Mouse (Mus musculus) kidney, embryonic 15.5 days (tissue): ENCODE data around the gene Lrp1. TPM values are rescaled to one million over a fixed set of nuclear protein-coding genes. Genes with fewer than 3 reads are reported as not detected.

Experiments
- ATAC-seq: fragments of 200-750 bp; cut with Nextera tagmentation; replicated peaks from 2 replicates; pipeline ENCODE4 v1.8.0; 2017; ENCODE audit warnings: moderate TSS enrichment; ENCODE audit not compliant: low FRiP score
- H3K27ac ChIP-seq: fragments of 300-500 bp; sonication (generic); 2 replicates; pipeline ENCODE4 v1.5.1; 2015; ENCODE audit warnings: mild to moderate bottlenecking, inconsistent platforms
- H3K27me3 ChIP-seq: fragments of 300-500 bp; sonication (generic); 2 replicates; pipeline ENCODE4 v1.6.1; 2015; ENCODE audit warnings: inconsistent platforms
- H3K36me3 ChIP-seq: fragments of 300-500 bp; sonication (generic); 2 replicates; pipeline ENCODE4 v1.6.1; 2015; ENCODE audit warnings: inconsistent platforms
- H3K4me1 ChIP-seq: fragments of 300-500 bp; sonication (generic); 2 replicates; pipeline ENCODE4 v1.6.1; 2015; ENCODE audit warnings: inconsistent platforms
- H3K4me2 ChIP-seq: fragments of 300-500 bp; sonication (generic); 2 replicates; pipeline ENCODE4 v1.6.1; 2015; ENCODE audit warnings: moderate library complexity, mild to moderate bottlenecking, inconsistent platforms
- H3K4me3 ChIP-seq: fragments of 300-500 bp; sonication (generic); replicated peaks from 2 replicates; pipeline ENCODE4 v1.5.1; 2015; ENCODE audit warnings: mild to moderate bottlenecking, inconsistent platforms
- H3K9ac ChIP-seq: fragments of 300-500 bp; sonication (generic); 2 replicates; pipeline ENCODE4 v1.6.1; 2015; ENCODE audit warnings: mild to moderate bottlenecking, inconsistent platforms
- H3K9me3 ChIP-seq: fragments of 300-500 bp; sonication (generic); replicated peaks from 2 replicates; pipeline ENCODE4 v1.6.1; 2016; ENCODE audit warnings: inconsistent platforms
- WGBS: fragments of 180-500 bp; shearing (Covaris S2); methylation state at CpG from one replicate; pipeline ENCODE4 v1.1.7; 2015; ENCODE audit warnings: mixed read lengths; 5-methylcytosine and 5-hydroxymethylcytosine counted together
- polyA plus RNA-seq: library from polyadenylated mRNA; unstranded; fragments of >200 nt; fragmentation: Nextera tagmentation; extraction: Ambion mirVana; gene quantifications from 2 replicates; pipeline ENCODE4 v1.2.1, GENCODE M21; 2015

The Lrp1 gene
- polyA plus RNA-seq, 1 experiment from 2014 or later: 65.0 TPM

- H3K36me3 ChIP-seq: peaks cover 5% of the 10 kb centered on the region; the same call in 1 of the 2 replicates
- 6% methylated on average over 37 of the region's 37 CpGs for WGBS
- peak within 1 kb of the TSS; percentile 52 for H3K4me3 ChIP-seq
- H3K9ac ChIP-seq: peak within 1 kb of the TSS; percentile 46
- peaks cover 30% of the 10 kb centered on the region for H3K4me1 ChIP-seq
- H3K9me3 ChIP-seq: no peaks in the 10 kb centered on the region
- no peaks in the 10 kb centered on the region for H3K27me3 ChIP-seq
- peak within 1 kb of the TSS; percentile 92 for H3K27ac ChIP-seq
- peak within 1 kb of the TSS; percentile 74 for H3K4me2 ChIP-seq
- ATAC-seq: peak; percentile 58
Measured at GRCm38 (mm10) chr10:127642772-127643552, 22.0 kb upstream of the Lrp1 start, which contains the start of gene Stat6. Gene Stat6, plus strand, starts transcription at chr10:127642986.

DNA sequence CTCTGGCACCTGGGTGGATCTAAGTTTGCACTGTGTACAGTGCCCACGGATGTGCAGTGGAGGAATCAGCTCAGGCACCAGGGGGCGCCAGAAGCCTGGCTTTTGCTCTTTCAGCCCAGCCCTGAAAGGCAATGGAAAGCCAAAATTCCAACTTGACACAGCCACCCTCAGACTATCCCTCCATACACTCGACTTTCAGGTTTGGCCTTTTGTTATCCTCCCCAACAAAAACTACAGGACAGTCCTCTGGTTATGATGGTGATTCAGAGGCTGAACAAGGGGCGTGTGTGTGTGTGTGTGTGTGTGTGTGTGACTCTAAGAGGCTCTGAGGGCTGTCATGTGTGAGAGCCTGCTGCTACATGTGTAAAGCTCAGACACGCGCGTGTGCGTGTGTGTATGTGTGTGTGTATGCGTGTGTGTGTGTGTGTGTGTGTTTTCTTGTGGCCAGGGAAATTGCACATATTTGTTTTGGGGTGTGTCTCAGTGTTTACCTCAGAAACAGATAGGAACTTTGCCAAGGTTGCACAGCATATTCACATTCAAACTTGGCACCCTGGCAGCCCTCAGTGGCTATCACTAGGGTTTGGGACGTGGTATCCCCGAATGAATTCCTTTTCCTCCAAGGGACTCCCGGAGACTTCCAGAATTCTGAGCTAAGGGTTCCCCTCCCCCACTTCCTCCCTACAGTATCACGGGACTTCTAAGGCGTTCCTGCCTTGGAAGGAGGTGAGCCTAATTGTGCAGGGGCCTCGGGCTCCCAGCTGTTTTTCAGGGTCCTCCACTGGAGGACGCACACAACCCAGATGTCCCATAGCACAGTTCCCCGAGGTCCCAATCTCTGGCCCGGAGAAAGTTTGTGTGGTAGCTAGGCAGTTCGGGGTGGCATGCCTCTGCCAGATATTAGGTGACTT lies 21.2 kb upstream of the Lrp1 start:
- H3K9me3 ChIP-seq: no peaks in the 10 kb centered on the region
- H3K36me3 ChIP-seq: no peaks in the 10 kb centered on the region
- peaks cover 30% of the 10 kb centered on the region for H3K4me1 ChIP-seq
- H3K4me3 ChIP-seq: peak overlapping the region; percentile 52
- peak overlapping the region; percentile 46; the same call in 1 of the 2 replicates for H3K9ac ChIP-seq
- WGBS: 5% methylated on average over 19 of the region's 19 CpGs
- H3K27ac ChIP-seq: peak overlapping the region; percentile 92
- ATAC-seq: peak; percentile 76
- peak overlapping the region; percentile 74 for H3K4me2 ChIP-seq
- no peaks in the 10 kb centered on the region for H3K27me3 ChIP-seq

- no peak overlapping the region for H3K9ac ChIP-seq
Measured at GRCm38 (mm10) chr10:127640421-127640820, 19.5 kb upstream of the Lrp1 start.

GRCm38 (mm10) chr10:127632668-127633271 lies 11.8 kb upstream of the Lrp1 start:
- H3K4me2 ChIP-seq: no peak overlapping the region
- no peak overlapping the region for H3K9ac ChIP-seq
- H3K27me3 ChIP-seq: no peaks in the 10 kb centered on the region
- H3K4me1 ChIP-seq: 0 out of 2 replicates have a peak, but pooled peaks cover 3% of the 10 kb centered on the region
- H3K27ac ChIP-seq: no peak overlapping the region
- no peaks in the 10 kb centered on the region for H3K36me3 ChIP-seq
- no peak overlapping the region for H3K4me3 ChIP-seq
- no peak for ATAC-seq
- H3K9me3 ChIP-seq: no peaks in the 10 kb centered on the region
- 43% methylated on average over 7 of the region's 7 CpGs for WGBS

More at GRCm38 (mm10) chr10:127640421-127640820, 19.5 kb upstream of the Lrp1 start:
- Histone ChIP-seq H3K27ac (no peak overlapping the region), H3K4me1 (peaks cover 30% of the 10 kb centered on the region), H3K9me3 (no peaks in the 10 kb centered on the region), H3K4me2 (no peak overlapping the region), H3K36me3 (no peaks in the 10 kb centered on the region), H3K27me3 (no peaks in the 10 kb centered on the region), H3K4me3 (no peak overlapping the region)
- 62% methylated on average over 5 of the region's 5 CpGs for WGBS
- ATAC-seq: no peak

DNA sequence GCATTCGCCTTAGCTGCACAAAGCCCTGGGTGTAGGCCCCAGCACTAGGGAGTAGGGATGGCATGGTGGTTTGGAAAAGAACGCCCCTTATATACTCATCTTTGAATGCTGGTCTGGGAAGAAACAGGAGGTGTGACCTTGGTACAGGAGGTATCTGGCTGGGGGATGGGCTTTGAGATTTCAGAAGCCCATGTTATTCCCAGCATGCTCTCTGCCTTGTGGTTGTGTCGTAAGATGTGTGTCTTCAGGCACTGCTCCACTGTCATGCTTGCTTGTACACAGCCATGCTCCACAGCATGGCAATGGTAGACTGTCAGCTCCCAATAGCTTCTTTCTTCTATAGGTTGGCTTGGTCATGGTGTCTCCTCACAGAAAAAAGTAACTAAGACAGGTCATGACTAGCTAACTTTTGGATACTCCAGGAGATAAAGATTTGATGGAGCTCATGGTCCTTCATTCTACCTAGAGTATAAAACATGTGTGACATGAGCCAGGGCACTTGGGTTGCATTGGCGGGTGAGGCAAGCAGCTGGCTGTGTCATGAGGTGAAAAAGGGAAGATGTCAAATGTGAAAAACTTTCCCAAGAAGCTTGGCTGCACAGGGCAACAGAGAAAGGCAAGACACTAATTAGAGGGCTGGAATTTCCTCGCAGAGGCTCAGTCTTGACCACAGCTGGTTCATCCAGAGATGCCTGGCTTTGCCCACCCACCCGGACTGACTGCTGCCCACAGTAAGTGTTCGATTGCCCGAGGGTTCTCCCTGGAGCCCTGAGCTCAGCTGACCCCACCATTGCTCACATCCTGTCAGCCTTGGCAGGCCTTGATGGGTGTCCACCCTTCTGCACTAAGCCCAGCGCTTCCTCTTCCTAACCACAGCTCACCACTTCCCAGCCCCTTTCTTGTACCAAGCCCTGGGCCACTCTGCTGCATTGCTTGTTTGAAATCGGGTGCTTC lies 10.6 kb upstream of the Lrp1 start:
- Histone ChIP-seq H3K4me1 (0 out of 2 replicates have a peak, but pooled peaks cover 3% of the 10 kb centered on the region), H3K4me3 (no peak overlapping the region), H3K4me2 (no peak overlapping the region), H3K9me3 (peaks cover 4% of the 10 kb centered on the region), H3K9ac (no peak overlapping the region), H3K27ac (no peak overlapping the region), H3K27me3 (no peaks in the 10 kb centered on the region), H3K36me3 (no peaks in the 10 kb centered on the region)
- ATAC-seq: no peak
- 74% methylated on average over 10 of the region's 10 CpGs for WGBS

DNA sequence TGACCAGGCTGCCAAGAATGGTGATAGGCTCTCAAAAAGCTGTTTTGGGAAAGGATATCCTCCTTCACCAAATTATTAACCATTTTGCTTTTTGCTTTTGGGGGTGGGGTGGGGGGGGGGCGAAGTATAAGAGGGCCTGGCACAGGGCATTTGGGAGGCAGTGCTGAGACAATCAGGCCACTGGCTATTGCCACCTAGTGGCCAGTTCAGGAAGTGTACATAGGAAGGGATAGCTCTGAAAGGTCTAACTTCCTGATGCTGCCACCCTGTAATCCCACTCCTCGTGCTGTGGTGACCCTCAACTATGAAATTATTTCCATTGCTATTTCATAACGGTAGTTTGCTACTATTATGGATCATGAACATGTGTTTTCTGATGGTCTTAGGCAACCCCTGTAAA lies 5.5 kb upstream of the Lrp1 start:
- no peak overlapping the region for H3K4me2 ChIP-seq
- 87% methylated on average over 3 of the region's 3 CpGs for WGBS
- H3K36me3 ChIP-seq: no peaks in the 10 kb centered on the region
- no peak overlapping the region for H3K9ac ChIP-seq
- peaks cover 6% of the 10 kb centered on the region for H3K9me3 ChIP-seq
- ATAC-seq: no peak
- peaks cover 8% of the 10 kb centered on the region for H3K4me1 ChIP-seq
- H3K27ac ChIP-seq: no peak overlapping the region
- no peaks in the 10 kb centered on the region for H3K27me3 ChIP-seq
- H3K4me3 ChIP-seq: no peak overlapping the region

- Histone ChIP-seq H3K4me2 (no peak overlapping the region), H3K9me3 (peaks cover 6% of the 10 kb centered on the region), H3K36me3 (no peaks in the 10 kb centered on the region), H3K4me3 (no peak overlapping the region), H3K4me1 (peaks cover 30% of the 10 kb centered on the region), H3K27me3 (peaks cover 5% of the 10 kb centered on the region; the same call in 1 of the 2 replicates), H3K27ac (no peak overlapping the region), H3K9ac (no peak overlapping the region)
- WGBS: 92% methylated on average over 6 of the region's 6 CpGs
- ATAC-seq: no peak
Measured at GRCm38 (mm10) chr10:127623439-127624216, 2.7 kb upstream of the Lrp1 start.

DNA sequence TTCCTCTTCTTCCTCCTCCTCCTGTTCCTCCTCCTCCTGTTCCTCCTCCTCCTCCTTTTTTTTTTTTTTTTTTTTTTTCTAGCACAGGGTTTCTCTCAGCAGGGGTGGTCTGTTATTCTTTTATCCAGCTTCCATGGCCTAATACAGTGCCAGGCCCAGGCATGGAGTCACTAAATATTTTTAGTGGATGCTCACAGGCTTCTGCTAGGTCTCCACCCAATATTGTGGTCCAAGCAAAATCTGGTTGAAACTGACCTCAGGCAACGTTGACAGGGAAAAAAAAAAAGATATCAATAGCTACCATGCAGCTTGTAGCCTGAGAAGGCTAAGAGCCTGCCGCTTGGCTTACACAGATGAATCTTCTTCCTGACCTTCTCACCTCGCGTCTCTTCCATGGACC lies 1.7 kb upstream of the Lrp1 start:
- ATAC-seq: no peak
- Histone ChIP-seq H3K36me3 (no peaks in the 10 kb centered on the region), H3K4me2 (peak overlapping the region; percentile 86; the same call in 1 of the 2 replicates), H3K9ac (no peak overlapping the region), H3K4me3 (no peak overlapping the region), H3K9me3 (peaks cover 6% of the 10 kb centered on the region), H3K27me3 (peaks cover 5% of the 10 kb centered on the region; the same call in 1 of the 2 replicates), H3K4me1 (peaks cover 40% of the 10 kb centered on the region), H3K27ac (peak overlapping the region; percentile 98)
- WGBS: 68% methylated on average over 4 of the region's 4 CpGs

DNA sequence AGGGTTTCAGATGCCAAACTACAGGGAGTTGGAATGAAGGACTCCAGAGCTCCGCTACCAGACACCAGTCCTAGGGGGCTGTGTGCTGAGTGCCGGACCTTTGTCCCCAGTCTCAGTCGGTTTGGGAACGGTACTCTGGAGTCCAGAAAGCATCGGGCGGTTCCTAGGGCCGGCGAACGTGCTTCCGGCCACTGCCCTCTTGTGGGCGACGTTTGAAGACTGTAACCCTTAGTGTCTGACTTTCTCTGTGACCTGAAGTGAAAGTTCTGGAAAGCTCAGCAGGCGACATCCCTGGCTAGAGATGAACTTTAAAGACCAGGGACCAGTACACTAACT lies 1.1 kb upstream of the Lrp1 start:
- H3K4me1 ChIP-seq: peaks cover 47% of the 10 kb centered on the region
- H3K27me3 ChIP-seq: peaks cover 9% of the 10 kb centered on the region
- peak overlapping the region; percentile 59 for H3K4me3 ChIP-seq
- under 1% methylated on average over 13 of the region's 13 CpGs for WGBS
- ATAC-seq: peak; percentile 41
- peak overlapping the region; percentile 86 for H3K4me2 ChIP-seq
- H3K9ac ChIP-seq: peak overlapping the region; percentile 65
- H3K27ac ChIP-seq: peak overlapping the region; percentile 98
- H3K9me3 ChIP-seq: peaks cover 6% of the 10 kb centered on the region
- no peaks in the 10 kb centered on the region for H3K36me3 ChIP-seq

GRCm38 (mm10) chr10:127621191-127622056 lies 476 bp upstream of the Lrp1 start:
- Histone ChIP-seq H3K9ac (peak overlapping the region; percentile 65), H3K27me3 (peaks cover 9% of the 10 kb centered on the region), H3K4me1 (peaks cover 53% of the 10 kb centered on the region), H3K4me3 (peak overlapping the region; percentile 59), H3K27ac (peak overlapping the region; percentile 98), H3K4me2 (peak overlapping the region; percentile 86), H3K9me3 (peaks cover under 1% of the 10 kb centered on the region; the same call in 1 of the 2 replicates), H3K36me3 (no peaks in the 10 kb centered on the region)
- peak; percentile 92 for ATAC-seq
- under 1% methylated on average over 38 of the region's 39 CpGs for WGBS
